Mouse (Mus musculus): ENCODE measurements around the gene Mgat5b.

GRCm38 (mm10) chr11:116887136-116887535 lies 31.5 kb upstream of the Mgat5b start:
- TF ChIP-seq CTCF (IDR thresholded peaks at IDR 0.05; ENCODE audit: low read depth, low read length), result no peak
- TF ChIP-seq GATA1 (IDR thresholded peaks at IDR 0.05; ENCODE audit: borderline replicate concordance, low read length), result no peak
- no peak for TF ChIP-seq TAL1 (conservative IDR thresholded peaks at IDR 0.05; ENCODE audit: low read depth, low read length)
- no peak for TF ChIP-seq GATA2 (IDR thresholded peaks at IDR 0.05; ENCODE audit: borderline replicate concordance, low read depth, low read length)
- no peak for TF ChIP-seq POLR2AphosphoS5 (IDR thresholded peaks at IDR 0.05; ENCODE audit: insufficient replicate concordance, low read depth, low read length)
